Mouse (Mus musculus) frontal cortex, postnatal 25 days (tissue): ENCODE results near the gene Inppl1.

Source experiments
- DNase-seq, 2 experiments: peaks; one replicate each; pipeline ENCODE4 v3.0.0; 2022; ENCODE audit warnings: low spot score in 2 of 2

Inppl1 gene

DNA sequence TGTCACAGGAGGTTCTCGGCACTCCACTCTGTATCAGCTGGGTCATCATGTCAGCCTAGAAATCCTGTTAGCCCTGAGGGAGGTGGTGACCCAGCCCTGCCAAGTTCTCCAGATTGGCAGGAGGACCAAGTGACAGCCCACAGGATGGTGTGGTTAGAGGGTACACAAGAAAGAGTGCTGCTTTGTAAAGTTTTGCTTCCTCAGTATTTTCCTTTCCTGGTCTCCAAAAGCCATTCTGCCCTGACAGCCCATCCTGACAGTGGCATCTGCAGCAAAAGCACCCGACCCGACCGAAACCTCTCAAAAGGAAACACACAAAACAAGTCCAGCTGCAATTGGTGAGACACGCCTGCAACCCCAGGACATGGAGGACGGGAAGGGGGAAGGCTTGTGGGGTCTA lies 6.2 kb upstream of the Inppl1 start:
- no peak for DNase-seq

DNA sequence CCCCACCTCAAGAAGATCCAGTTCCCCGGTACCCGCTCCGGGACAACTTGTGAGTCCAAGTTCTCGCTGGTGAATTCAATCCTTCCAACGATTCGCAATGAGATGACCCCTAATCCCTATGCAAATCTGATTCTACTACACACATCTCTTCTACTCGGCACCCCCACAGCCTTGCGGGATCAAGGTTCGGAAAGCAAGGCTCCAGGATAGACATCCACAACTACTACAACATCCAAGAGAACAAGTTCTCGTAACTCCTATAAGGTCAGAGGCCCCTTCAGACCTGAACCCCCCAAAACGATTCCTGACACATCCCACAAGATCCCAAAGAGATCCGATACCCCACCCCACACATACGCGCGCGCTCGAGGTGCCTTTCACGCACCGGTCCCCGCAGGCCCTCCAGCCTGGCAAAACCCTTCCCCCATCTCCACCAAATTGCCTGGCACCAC lies 849 bp downstream of the Inppl1 start:
- no peak for DNase-seq

DNA sequence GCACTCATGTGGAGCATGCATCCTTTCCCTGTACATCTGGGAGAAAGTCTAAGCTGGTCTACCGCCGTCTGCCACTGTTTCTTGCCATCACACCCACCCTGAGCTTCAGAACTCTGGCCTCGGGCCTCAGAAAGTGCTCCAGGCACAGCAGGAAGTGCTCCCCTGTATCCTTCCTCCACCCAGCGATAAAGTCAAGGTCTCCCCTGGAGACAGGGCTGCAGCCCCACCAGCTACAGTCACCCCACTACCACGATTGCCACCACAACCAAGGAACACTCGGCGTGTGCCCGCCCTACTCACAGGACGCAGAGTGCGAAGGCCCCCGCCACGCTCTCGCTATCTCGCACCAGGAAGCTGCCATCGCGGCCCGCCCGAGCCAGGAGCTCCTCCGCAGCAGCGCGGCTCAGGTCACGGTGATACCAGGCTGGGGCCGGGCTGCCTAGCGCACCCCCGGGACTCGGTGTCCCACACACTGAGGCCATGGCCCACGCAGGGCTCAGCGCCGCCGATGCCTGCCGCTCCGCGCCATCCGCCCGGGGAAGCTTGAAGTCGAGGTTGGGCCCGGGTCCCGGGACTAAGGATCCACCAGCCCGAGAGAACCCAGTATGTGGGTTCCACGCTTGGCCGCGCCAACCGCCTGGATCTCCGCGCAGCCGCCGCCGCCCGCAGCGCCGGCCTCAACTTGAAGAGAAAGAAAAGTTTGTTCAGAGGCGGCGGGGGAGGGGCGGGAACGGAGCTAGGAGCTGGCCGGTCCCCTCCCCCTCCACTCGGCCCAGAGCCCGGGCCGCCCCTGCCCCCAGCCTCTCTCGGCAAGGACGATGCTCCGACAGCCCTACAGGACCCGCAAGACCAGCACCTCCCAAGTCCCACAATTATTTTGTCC lies 1.5 kb downstream of the Inppl1 start:
- DNase-seq: peak in 1 of 2 experiments; percentile 28

DNA sequence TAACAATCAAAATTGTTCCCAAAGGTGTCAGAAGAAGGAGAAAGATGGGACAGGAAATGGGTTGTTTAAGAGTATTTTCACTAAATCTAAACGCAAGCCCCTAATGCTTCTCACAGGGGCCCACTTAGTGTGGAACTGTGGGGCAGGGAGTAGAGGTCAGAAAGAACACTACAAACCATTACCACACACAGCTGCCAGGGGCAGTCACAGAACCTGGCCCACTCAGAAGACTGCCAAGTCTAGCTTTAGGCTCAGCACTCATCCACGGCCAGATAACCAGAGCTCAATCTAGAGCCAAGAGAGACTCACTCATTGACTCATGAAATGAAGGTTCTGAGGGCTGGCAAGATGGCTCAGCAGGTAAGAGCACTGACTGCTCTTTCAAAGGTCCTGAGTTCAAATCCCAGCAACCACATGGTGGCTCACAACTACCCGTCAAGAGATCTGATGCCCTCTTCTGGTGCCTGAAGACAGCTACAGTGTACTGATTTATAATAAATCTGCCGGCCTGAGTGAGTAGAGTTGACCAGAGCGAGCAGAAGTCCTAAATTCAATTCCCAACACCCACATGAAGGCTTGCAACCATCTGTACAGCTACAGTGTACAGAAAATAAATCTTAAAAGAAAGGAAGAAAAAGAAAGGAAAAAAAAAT lies 2.4 kb downstream of the Inppl1 start:
- no peak for DNase-seq

DNA sequence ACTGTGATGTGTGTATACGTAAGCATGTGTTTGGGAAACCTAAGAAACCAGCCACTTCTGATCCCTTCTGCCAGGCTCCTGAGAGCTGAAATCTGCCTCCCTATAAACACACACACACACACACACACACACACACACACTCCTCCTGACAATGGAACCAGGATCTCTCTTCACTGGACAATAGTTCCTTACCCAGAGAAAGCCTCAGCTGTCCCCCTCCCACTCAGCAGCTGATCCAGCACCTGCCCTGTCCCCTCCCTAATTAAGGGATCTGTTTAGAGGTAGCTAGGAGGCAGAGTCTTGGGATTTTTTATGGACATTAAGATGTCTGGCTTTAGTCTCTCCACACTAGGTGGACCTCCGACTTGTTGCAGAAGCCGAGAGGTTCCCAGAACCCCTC lies 3.1 kb downstream of the Inppl1 start:
- no peak for DNase-seq

DNA sequence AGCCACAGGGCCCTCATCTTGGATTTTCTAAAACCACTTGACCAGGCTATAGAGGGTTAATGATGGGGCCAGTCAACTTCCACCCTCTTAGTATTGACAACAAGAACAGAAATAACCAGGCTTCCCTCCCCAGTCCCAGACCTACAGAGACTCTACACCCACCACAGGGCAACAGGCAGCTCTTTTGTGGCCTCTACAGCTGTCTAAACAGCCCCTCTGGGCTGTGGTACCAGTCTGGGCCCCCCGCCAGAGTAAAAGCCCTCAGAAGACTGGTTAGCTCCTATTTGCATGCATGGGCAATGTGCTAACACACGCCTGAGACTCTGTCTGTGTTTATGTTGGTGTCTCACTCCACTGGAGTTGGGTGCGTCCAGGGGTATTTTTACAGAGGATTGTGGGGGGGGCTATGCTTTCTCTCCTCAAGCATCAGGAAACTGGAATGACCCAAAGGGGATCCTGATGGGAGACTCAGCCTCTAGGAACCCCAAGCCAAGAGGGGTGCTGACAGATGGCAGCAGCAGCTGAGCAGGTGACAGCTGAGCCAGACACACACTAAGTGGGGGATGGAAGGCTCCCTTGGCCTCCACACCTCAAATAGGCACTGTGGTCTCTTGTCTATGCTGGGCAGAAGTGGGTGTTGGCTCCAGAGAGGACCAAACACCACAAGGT lies 4.0 kb downstream of the Inppl1 start:
- no peak for DNase-seq

DNA sequence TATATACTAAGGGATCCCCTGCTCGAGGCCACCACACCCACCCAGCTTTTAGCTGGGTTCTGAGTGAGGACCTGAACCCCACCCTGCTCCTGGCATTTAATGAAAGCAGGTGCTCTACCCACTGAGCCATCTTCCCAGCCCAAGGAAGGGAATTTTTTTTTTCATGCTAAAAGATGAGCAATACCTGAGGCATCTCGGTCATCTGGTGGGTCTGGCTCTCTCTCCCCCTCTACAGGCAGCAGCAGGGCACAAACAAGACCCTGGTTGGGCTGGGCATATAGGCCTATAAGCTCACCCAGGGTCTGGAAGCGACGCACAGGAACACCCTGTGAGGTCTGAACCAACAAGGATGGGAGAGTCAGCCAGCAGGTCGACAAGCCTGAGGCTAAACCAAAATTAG lies 4.7 kb downstream of the Inppl1 start:
- DNase-seq: no peak

DNA sequence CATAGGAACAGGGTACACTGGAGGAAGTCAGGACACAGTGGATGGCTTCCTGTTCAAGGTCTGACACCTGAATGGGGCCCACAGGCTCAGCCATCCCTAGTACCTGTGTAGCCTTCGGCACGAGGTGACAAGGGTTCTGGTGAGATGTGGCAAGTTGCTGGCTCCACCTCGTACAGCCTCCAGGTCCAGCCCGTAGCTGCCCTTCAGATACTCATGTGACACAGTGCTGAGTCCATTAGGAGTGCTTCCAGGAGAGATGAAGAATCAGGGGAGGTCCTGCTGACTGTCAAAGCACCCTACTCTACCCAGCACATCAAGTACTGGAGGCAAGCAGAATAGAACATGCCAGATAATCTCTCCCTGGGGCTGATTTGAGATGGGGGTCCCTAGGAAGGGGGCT lies 5.7 kb downstream of the Inppl1 start:
- no peak for DNase-seq

DNA sequence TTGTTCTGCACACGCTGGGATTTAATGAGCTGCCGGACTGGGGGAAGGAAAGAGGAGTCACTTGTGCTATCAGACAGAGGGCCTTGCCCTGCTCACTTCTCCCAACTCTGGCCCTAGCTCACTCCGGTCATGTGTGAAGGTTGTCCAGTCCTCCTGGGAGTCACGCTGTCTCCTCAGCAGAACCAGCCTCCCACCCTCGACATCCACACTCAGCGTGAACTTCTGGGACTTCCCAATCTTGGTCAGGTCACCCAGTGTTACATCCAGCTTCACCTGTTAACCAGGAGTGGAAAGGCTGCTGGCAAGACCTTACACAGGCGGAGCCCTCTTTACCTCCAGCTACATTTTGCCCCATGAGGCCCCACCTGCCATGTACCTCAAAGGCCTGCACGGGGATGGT lies 6.6 kb downstream of the Inppl1 start:
- DNase-seq: no peak

DNA sequence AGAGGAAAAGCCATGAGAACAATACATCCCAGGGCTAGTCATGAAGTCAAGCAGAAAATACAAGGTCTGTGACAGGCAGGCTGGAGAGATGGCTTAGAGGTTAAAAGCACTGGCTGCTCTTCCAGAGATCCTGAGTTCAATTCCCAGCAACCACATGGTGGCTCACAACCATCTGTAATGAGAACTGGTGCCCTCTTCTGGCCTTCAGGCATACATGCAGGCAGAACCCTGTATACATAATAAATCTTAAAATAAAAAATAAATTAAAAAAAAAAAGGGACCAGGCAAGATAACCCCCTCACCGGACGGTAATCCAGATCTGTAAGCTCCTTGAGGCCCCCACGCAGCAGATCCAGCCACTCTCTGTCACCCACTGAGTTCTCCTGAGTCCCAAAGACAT lies 7.7 kb downstream of the Inppl1 start:
- no peak for DNase-seq

DNA sequence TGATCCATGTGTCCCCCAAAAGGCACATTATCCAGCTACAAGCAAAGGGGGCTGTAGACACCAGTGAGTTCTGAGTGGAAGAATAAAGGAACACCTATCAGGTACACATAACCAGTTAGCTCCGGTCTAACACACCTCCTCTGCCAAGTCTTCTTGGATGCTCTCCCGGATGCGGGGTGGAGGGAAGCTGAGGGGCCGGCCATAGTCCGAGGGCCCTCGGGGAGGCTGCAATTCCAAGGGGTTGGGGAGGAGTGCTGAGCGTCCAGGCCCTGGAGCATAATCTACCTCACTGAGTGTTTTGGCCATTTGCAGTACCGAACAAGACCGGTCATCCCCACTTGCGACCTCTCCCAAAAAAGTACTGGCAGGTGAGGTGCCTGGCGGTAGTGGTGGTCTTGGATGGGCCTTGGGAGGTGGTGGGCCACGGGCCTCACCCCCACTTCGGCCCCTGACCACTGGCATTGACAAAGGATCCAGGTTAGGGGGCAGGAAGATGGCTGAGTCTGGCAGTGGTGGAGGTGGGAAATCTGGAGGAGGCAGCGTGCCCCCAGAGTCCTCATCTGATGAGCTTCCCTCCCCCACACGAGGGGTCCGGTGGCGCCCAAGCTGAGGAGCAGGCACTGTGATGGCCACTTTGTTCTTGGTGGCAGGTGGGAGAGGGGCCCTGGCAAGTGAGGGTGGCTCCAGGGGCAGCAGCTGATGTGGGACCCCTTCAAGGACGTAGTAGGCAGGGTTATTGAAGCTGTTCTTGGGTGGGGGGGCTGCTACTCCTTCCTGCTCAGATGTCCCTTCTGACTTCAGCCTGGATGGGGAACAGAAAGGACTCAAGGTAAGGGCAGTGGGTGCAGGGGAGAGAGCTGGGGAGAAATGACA lies 14.0 kb downstream of the Inppl1 start:
- no peak for DNase-seq

DNA sequence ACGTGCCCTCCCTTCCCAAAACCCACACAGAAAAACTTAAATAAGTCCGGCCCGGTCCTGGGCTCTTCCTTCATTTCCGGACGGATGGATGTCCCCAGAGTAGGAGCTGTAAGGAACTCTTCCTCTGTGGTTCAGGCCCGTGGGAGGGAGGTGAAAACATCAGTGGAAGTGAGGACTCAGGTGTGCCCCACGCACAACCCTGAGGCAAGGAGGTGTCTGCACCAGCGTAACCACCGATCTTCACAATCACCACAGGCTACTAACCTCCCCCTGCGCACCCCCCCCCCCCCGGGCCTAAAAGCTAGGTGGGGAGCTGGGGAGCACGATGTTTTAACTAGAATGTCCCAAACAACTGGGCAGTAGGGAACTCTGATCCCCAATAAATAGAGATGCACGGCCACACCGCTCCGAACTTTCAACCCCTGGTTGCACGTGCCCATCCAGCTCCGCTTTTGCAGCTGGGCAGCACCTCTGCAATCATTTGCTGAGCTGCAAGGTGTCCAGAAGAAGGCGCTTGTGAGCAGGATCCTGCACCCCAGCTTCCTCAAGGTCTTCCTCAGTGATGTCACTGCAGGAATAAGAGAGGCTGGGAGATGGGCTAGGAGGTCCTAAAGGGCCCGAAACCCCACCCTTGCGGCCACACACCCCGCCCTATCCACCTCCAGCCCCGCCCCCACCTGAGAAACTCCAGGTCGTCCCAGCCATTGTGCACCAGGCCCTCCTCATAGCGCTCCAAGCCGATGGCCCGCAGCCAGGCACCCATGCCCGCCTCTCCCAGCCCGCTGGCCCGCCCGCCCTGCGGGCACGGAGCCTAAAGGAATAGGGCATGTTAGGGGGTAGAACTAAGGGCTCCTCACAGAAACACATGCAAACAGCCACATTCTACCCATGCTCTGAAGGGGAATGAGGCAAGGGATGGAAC lies 14.9 kb downstream of the Inppl1 start:
- no peak for DNase-seq

DNA sequence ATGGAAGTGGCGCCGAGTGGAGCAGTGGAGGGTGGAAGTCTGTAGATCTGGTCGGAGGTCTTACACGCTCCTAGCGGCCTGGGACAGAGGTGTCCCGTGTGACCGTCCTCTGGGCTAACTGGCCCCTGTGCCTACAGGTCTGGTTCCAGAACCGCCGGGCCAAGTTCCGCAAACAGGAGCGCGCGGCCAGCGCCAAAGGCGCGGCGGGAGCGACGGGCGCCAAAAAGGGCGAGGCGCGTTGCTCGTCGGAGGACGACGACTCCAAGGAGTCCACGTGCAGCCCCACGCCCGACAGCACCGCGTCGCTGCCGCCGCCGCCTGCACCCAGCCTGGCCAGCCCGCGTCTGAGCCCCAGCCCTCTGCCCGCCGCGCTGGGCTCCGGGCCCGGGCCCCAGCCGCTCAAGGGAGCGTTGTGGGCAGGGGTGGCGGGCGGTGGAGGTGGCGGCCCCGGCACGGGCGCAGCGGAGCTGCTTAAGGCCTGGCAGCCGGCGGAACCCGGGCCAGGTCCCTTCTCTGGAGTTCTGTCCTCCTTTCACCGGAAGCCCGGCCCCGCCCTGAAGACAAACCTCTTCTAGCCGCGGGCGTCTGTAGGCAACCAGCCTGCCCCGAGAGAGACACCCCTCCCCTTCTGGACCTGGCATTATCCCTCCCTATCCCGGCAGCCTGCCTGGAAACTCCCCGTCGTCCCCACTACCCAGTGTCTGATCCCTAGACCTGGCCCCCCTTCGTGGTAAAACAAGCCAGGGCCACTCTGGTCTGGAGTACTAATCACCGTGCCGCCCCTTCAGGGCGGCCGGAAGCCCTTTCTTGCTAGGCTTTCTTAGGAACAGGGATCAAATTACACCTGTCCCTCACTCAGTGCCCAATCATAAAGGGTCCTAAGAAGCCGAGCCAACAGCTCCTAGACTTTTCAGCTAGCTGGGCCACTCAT lies 16.2 kb downstream of the Inppl1 start:
- DNase-seq: no peak

DNA sequence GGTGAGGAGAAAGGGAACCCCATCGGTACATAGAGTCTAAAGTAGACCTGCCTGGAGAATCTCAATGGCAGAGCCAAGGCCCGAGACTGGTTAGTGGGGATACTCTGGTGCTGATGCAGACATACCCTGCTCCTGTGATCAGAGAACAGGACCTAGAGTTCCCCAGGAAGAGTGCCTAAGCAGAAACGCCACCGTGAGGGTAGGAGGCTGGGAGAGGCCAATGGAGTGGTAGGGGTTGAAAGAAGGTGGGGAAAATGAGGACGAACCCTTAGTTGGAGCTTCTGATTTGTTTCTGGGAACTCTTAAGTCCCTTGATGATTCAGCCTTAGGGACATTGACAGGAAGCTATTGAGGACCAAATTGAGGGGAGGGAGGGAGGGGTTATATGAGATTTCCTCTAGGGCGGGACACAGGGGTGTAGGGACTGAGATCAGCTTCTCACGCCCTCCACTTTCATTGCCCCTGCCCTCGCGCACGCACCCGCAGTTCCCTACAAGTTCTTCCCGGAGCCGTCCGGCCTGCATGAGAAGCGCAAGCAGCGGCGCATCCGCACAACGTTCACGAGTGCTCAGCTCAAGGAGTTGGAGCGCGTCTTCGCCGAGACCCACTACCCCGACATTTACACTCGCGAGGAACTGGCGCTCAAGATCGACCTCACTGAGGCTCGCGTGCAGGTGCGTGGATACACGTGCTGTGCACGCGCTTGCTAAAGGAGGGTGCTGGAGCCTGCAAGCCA lies 17.6 kb downstream of the Inppl1 start:
- DNase-seq: no peak

DNA sequence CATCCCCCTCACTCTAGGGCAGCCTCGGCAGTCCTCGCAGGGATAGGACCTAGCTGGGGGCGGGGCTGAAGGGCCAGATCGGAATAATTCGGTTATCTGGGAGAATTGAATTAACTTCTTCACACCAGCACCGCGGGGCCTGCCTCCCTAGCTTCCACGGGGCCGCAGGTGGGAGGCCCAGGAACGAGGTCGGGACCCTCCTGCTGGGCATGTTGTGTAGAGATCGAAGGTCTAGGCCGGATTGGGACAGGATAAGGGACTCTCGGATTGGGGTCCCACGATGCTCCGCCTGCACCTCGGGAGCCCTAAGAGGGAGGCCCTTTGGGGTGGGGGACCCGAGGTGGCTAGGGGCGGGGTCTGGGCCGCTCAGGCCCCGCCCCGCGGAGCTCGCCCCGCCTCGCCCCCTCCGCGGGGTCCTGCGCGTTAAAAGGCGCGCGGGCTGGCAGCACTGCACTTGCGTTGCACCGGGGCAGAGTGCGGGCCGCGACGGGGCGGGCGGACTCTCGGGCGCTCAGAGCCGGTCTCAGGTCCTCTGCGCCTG lies 20.1 kb downstream of the Inppl1 start, which contains the start of gene Phox2a:
Gene Phox2a (plus strand): TSS at position 453 of the 541 bp plus-strand sequence.
- no peak for DNase-seq

DNA sequence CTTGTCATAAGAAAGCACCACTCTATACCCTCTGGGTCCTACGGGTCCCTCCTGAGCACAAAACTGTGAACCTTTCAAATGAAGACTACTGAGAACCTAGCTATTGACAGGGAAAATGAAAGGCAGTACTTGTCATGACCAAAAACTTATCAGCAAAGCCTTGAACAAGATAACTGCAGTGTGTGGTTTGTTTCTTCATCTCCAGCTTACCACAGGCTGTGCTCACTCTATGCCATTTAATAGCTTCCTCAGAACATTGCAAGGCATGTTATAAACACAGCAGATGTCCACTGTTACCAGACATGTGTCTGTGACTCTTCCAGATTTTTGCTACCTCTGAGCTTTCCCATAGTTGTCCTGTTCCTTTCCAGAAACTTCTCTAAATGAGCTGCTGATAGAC lies 61.0 kb downstream of the Inppl1 start:
- DNase-seq: no peak

DNA sequence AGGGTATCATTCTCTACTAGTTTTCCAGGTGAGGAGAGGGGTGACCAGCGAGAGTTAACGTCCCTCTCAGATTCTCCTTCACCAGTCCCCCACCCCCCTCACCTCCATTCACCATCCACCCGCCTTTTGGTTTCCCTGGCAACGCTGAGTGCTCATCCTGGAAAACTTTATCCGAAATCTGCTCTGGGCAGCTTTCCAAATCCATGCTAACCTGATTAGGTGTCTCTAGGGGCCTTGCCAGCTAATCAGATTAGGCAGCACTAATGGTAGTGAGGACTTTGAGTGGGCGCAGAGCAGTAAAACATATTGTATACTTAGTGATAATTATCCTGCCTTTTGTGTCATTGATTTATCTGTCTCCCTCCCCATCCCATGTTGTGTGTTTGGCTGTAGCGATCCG lies 65.3 kb downstream of the Inppl1 start:
- DNase-seq: no peak
